Mouse (Mus musculus) testis, adult 2 months (tissue): ENCODE results near the gene Slc9a3.

Experiments used
- CTCF ChIP-seq: fragments of 200-500 bp; IDR thresholded peaks from 2 replicates; pipeline ENCODE4 v1.5.1; 2012; ENCODE audit warnings: low read depth, mild to moderate bottlenecking, inconsistent platforms, low read length, moderate library complexity; ENCODE audit not compliant: control insufficient read depth, insufficient read depth, insufficient replicate concordance
- POLR2A ChIP-seq: fragments of 200-500 bp; IDR thresholded peaks from 2 replicates; pipeline ENCODE4 v1.6.1; 2012; ENCODE audit warnings: low read depth, mild to moderate bottlenecking, inconsistent platforms, low read length, moderate library complexity; ENCODE audit not compliant: control insufficient read depth

DNA sequence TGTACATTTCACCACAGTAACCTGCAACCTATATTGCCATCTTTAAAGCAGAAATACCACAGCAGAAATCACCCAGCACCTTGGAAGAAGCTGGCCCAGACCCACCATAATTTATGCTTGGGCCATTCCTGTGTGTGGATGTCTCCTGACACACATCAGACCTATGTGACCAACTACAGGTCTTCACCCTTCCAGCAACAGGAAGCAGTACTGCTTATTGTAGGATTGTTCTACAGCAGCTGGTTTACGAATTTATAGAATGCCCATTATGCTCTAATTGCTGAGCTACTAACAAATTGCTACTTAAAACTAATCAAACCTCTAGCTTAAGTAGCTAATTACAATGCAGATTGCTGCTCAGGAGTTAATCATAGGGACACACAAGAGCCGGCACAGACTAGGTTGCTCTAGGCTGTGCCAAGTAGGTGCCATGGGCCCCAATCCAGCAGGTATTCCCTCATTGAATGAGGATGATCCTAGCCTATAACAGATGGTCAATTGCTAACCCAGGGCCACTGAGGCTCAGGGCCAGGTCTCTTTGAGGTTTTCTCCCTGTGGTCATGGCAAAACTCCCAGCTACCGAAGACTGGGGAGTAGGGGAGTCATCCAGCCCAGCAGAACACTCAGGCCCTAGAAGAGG is 24.8 kb downstream of the Slc9a3 start:
- TF ChIP-seq CTCF (no peak), POLR2A (no peak)
